Mouse (Mus musculus) small intestine, adult 2 months (tissue): ENCODE measurements around the gene Nup50.

Source experiments
- CTCF ChIP-seq: fragments of 200-500 bp; IDR thresholded peaks from 2 replicates; pipeline ENCODE4 v1.5.1; 2012; ENCODE audit warnings: low read depth, mild to moderate bottlenecking, control low read depth, inconsistent platforms, low read length, moderate library complexity, mixed read lengths; ENCODE audit not compliant: insufficient replicate concordance, insufficient read length; ENCODE audit errors: extremely low read depth
- POLR2A ChIP-seq: fragments of 200-500 bp; IDR thresholded peaks from 2 replicates; pipeline ENCODE4 v1.6.1; 2012; ENCODE audit warnings: low read depth, mild to moderate bottlenecking, control low read depth, inconsistent platforms, low read length, moderate library complexity

DNA sequence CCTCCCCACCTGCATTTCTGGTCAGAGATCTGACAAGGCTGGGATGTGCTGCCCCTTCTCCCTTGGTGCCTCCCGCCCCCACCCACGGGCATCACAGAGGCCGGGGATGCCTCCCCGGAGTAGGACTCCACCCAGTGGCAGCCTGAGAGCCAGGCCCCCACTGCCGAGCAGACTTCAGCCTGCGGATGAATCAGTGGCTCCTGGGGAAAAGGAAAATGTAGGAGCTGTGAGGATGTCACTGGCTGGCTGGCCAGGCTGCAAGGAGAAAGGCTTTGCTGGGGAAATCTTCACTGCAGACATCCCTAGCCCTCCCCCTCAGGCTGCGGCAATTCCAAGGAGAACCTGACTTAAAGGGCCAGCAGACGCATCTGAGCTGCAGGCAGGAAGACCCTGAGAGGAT is 37.5 kb downstream of the Nup50 start:
- TF ChIP-seq CTCF (no peak), POLR2A (no peak)
